ENCODE assay signal across 9 mouse cellular contexts in genomic region chr15:90841471-90841870, GRCm38 (mm10).
DNase-seq lines count a peak whose midpoint lies in the region; ATAC-seq and TF ChIP-seq lines count a peak whose summit lies in the region.
"Had no signal": no experiment of that assay in that cellular context is flagged by ENCODE, and none has a peak within 500 bp of the region (broad histone marks: within the 10 kb centered on the region; RNA-seq: fewer than 3 reads in every experiment).

No protein-coding gene starts in this region.

- ATAC-seq in hindbrain, postnatal 0 days, result no peak
- 0 out of 2 replicates have a peak, but pooled peaks have one; percentile 61 for ATAC-seq in neural tube, embryonic 11.5 days (ENCODE audit: insufficient read depth, low FRiP score, low TSS enrichment)
- no peak for ATAC-seq in erythroid progenitor cell, adult 5-6 weeks (replicated peaks; ENCODE audit: low FRiP score, poor library complexity, severe bottlenecking)
- no peak for ATAC-seq in activated CD4-positive, CD25-positive, alpha-beta regulatory T cell, adult 4 months

- H3K9ac ChIP-seq in hindbrain, postnatal 0 days (replicated peaks; ENCODE audit: low read length), result no peak overlapping the region
- H3K9ac ChIP-seq in neural tube, embryonic 11.5 days (ENCODE audit: low read length), result no peak overlapping the region

- H3K4me2 ChIP-seq in hindbrain, postnatal 0 days (ENCODE audit: low read depth, low read length), result no peak overlapping the region
- H3K4me2 ChIP-seq in neural tube, embryonic 11.5 days (ENCODE audit: low read depth), result no peak overlapping the region

- TF ChIP-seq CTCF in thymus, adult 2 months (IDR thresholded peaks at IDR 0.05; ENCODE audit: borderline replicate concordance, control insufficient read depth, extremely low read depth, insufficient read depth, low read length, poor library complexity), result no peak
- TF ChIP-seq CTCF in hindbrain, postnatal 0 days (IDR thresholded peaks at IDR 0.05; ENCODE audit: low read depth), result peak; percentile 86

- peak; percentile 16 to 42 for DNase-seq in heart, postnatal 10 days
- no peak for DNase-seq in heart, postnatal 25 days (ENCODE audit: low spot score)
- peak; percentile 6 for DNase-seq in thymus, postnatal 14 days
- no peak for DNase-seq in thymus, adult 2 months
- DNase-seq in hindbrain, postnatal 0 days (ENCODE audit: low spot score), result peak; percentile 89
- DNase-seq in neural tube, embryonic 11.5 days (ENCODE audit: low spot score), result peak; percentile 20

- intact Hi-C loops in heart, postnatal 10 days (cut with DNase I), result loop anchor here (1.0 to 2.0 kb wide), 3 partner anchors 161 to 605 kb away; no protein-coding TSS in a partner anchor
- intact Hi-C loops in heart, postnatal 25 days (cut with DNase I), result loop anchor here (2.0 to 5.0 kb wide), 2 partner anchors 159 to 591 kb away; no protein-coding TSS in a partner anchor

- no peaks in the 10 kb centered on the region for H3K4me1 ChIP-seq in thymus, adult 2 months (replicated peaks; ENCODE audit: control insufficient read depth, insufficient read depth, low read length)
- H3K4me1 ChIP-seq in hindbrain, postnatal 0 days (ENCODE audit: insufficient read depth, low read length), result no peaks in the 10 kb centered on the region
- no peaks in the 10 kb centered on the region for H3K4me1 ChIP-seq in neural tube, embryonic 11.5 days (ENCODE audit: control insufficient read depth, insufficient read depth, low read length)
- H3K4me1 ChIP-seq: megakaryocyte, embryonic 14.5 days had no signal

- WGBS in thymus, adult 2 months, result 29% methylated on average over 5 of the region's 5 CpGs
- 15% methylated on average over 5 of the region's 5 CpGs for WGBS in hindbrain, postnatal 0 days
- WGBS in neural tube, embryonic 11.5 days, result 28% methylated on average over 5 of the region's 5 CpGs

- TF ChIP-seq POLR2A in thymus, adult 2 months (IDR thresholded peaks at IDR 0.05; ENCODE audit: control insufficient read depth, extremely low read depth, insufficient read depth, low read length, poor library complexity), result no peak

- H3K27ac ChIP-seq in thymus, adult 2 months (ENCODE audit: control insufficient read depth, insufficient read depth, low read length), result no peak overlapping the region
- H3K27ac ChIP-seq in hindbrain, postnatal 0 days, result no peak overlapping the region
- no peak overlapping the region for H3K27ac ChIP-seq in neural tube, embryonic 11.5 days (ENCODE audit: low read depth, low read length)

- H3K27me3 ChIP-seq in thymus, adult 2 months (ENCODE audit: control insufficient read depth, insufficient read depth, low read length), result no peaks in the 10 kb centered on the region
- H3K27me3 ChIP-seq in hindbrain, postnatal 0 days (ENCODE audit: insufficient read depth, low read length), result no peaks in the 10 kb centered on the region
- H3K27me3 ChIP-seq in neural tube, embryonic 11.5 days (ENCODE audit: control insufficient read depth, insufficient read depth, low read length), result no peaks in the 10 kb centered on the region
- H3K27me3 ChIP-seq: megakaryocyte, embryonic 14.5 days had no signal

- no peak overlapping the region for H3K4me3 ChIP-seq in thymus, adult 2 months (ENCODE audit: control insufficient read depth, insufficient read depth, low read length)
- H3K4me3 ChIP-seq in hindbrain, postnatal 0 days (ENCODE audit: low read length), result no peak overlapping the region
- no peak overlapping the region for H3K4me3 ChIP-seq in neural tube, embryonic 11.5 days (ENCODE audit: low read depth, low read length)
- H3K4me3 ChIP-seq: megakaryocyte, embryonic 14.5 days had no signal

- H3K36me3 ChIP-seq in thymus, adult 2 months (ENCODE audit: control insufficient read depth, insufficient read depth, low read length), result no peaks in the 10 kb centered on the region
- H3K36me3 ChIP-seq in hindbrain, postnatal 0 days (ENCODE audit: insufficient read depth, low read length), result no peaks in the 10 kb centered on the region
- no peaks in the 10 kb centered on the region for H3K36me3 ChIP-seq in neural tube, embryonic 11.5 days (ENCODE audit: control insufficient read depth, insufficient read depth, low read length)

- no peaks in the 10 kb centered on the region for H3K9me3 ChIP-seq in hindbrain, postnatal 0 days (ENCODE audit: low read length)
- H3K9me3 ChIP-seq in neural tube, embryonic 11.5 days (ENCODE audit: control insufficient read depth, low read length), result no peaks in the 10 kb centered on the region

Comparison
In these comparisons a context has a peak if more than half of its experiments do, and no peak if none do; other contexts are left out.
1. DNase-seq: peak in heart, postnatal 10 days (2 of 2), thymus, postnatal 14 days (single experiment), hindbrain, postnatal 0 days (single experiment) and neural tube, embryonic 11.5 days (single experiment); none in heart, postnatal 25 days (single experiment) and thymus, adult 2 months (single experiment).